Mouse (Mus musculus) heart, adult 11 months (tissue): ENCODE results near the gene Nrxn2.

Experiments used
- DNase-seq: peaks from one replicate; pipeline ENCODE4 v3.0.0; 2022

Gene Nrxn2

DNA sequence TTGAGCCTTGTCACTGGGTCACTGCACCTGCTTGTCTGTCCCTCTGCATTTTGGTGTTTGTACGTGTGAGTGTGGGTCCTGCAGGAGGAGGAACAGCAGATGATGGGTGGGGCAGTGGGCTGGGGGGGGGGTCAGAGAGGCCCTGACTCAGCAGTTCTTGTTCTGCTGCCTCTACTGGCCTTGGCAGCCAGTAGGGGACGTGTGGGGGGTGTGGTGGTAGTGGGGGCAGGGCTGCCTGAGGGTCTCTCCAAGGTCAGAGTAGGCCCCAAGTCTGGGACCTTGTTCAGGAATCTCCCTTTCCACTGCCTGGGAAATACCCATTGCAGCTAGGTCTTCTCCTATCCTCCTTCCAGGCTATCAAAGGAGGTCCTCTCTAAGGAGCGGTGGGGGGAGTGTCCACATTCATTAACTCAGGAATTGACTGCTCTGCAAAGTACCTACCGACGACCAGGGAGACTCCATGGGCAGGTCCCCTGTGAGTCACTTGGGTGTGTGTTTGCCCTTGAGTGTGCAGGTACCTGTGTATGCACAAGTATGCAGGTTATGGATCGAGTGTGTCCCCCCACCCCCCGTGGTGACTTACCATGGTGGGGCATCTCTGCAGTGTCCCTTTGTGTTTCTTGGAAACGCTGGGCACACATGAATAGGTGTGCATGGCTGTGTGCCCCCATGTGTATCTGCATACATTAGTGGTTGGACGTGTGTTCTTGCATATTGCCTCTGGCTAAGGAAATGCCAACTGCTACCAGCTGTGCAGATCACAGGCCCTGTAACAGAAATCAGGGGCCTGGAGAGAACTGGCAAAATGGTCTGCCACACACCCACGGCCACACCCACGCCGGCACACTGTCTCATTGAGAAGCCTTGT is 1.4 kb upstream of the Nrxn2 start:
- DNase-seq = peak; percentile 92

DNA sequence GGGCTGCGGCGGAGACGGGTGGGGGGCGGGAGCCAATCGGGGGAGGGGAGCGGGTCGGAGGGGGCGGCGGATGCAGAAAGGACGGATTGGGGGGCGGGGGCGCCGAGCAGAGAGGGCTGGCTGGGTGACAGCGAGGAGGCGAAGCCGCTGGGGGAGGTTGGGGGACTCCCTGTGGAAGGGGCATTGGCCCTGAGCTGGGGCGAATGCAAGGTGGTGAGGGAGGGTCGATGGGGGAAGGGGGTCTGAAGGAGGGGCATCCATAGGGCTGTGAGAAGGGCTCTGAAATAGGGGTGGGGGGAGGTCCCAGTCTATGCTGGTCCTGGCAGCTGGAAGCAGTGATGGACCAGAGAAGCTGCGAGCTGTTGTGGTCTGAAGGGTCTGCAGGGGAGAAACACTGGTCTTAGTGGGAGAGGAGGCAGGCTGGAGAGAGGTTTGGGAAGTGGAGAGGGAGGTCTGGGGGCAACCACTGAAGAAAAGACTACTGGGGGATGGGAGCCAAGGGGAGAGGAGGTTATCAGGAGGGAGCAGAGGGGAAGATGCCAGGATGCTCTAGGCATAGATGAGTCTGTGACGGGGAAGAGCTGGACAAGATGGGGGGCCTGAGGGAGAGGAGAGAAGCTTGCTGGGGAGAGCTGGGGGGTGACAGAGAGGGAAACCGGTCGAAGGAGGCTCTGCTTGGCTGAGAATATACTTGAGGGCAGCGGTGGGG is 607 bp downstream of the Nrxn2 start:
- no peak for DNase-seq

- DNase-seq = peak; percentile 90
These were observed 1.3 kb downstream of the Nrxn2 start for GRCm38 (mm10) chr19:6419805-6420310.

- DNase-seq = peak; percentile 89
These were observed 2.1 kb downstream of the Nrxn2 start for GRCm38 (mm10) chr19:6420481-6421210.

DNA sequence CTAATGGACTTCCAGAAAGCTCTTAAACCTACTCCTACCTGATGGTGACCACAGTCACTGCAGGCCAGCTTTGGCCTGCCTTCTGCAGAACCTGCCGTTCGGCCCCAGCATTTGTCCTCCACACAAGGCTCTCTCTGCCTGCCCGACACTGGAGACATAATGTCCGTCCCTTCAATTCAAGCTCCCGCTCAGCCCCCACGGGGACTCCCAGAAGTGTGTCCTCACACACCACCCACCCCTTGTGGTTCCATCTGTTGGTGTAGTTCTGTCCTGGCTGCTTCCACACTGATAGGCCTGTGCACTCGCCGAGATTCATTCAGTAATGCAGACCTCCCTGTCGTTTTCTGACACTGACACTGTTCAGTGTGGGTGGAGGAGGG is 2.7 kb downstream of the Nrxn2 start:
- no peak for DNase-seq

DNA sequence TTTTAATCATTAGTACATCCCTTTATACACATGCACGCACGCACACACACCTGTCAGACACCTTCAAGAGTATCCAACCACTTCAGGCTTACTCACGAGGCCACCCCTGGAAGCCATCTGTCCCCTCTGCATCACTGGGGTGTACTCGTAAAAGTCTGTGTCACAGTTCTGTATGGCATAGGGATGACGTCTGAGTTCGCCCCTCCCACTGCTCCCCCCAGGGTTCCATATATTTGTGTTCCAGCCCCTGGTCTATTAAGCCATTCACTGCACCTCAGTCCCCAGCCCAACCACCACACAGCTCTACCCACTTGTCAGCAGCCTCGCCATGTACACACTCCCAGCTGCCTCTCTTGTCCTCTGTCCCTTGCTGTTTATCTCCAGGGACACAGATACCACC is 3.5 kb downstream of the Nrxn2 start:
- peak; percentile 80 for DNase-seq

GRCm38 (mm10) chr19:6423241-6423640 is 4.7 kb downstream of the Nrxn2 start:
- DNase-seq = no peak

DNA sequence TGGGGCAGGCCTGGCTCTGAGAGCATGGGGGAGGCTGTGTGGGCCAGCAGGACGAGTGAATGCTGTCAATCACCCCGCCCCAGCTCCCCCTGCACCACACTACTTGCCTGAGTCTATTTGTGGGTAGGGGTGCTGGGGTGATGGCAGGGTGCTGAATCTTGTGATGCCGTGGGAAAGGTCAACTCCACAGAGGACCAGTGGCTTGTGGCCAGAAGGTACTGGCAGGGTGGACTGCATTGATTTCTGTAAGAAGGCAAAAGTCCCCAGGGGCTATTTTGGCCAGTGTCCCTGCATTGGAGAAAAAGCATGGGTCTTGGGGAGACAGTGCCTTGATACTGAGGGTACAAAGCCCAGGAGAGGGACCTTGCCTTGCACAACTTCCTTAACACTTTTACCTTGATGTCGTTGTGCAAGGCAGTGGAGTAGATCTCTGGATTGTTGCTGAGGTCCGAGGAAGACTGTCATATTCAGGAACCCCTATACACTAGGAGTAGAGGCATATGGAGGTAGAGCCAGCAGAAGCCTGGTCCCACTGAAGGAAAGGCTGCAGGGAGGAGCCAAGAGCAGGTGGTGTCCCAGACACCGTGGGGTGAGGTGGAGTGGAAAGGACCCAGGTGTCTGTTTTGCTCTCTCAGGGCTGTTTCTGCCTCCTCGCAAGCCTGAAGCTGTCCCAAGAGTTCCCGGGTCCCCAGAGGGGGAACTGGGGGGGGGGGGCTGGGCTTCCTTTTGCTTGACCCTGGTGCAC is 5.8 kb downstream of the Nrxn2 start:
- no peak for DNase-seq

DNA sequence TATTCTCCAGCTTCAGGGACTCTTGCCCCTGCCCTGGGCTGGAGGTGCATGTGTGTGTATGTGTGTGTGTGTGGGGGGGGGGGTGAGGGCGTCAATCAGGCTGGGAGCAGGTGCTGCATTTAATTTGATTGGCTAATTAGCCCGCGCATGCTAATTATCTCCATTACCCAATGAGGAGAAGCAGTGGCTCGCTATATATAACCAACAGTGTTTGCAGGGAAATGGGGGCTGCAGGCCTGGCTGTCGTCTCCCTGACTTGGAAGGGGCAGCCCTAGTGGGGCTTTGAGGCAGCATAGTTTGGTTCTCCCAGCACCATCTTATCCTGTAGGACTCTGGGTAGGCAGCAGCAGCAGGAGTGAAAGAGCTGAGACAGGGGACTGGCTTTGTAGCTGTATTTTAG is 7.1 kb downstream of the Nrxn2 start:
- no peak for DNase-seq

- DNase-seq = no peak
These were observed 8.4 kb downstream of the Nrxn2 start for GRCm38 (mm10) chr19:6426703-6427500.

- DNase-seq = no peak
These were observed 9.3 kb downstream of the Nrxn2 start for GRCm38 (mm10) chr19:6427653-6428434.

DNA sequence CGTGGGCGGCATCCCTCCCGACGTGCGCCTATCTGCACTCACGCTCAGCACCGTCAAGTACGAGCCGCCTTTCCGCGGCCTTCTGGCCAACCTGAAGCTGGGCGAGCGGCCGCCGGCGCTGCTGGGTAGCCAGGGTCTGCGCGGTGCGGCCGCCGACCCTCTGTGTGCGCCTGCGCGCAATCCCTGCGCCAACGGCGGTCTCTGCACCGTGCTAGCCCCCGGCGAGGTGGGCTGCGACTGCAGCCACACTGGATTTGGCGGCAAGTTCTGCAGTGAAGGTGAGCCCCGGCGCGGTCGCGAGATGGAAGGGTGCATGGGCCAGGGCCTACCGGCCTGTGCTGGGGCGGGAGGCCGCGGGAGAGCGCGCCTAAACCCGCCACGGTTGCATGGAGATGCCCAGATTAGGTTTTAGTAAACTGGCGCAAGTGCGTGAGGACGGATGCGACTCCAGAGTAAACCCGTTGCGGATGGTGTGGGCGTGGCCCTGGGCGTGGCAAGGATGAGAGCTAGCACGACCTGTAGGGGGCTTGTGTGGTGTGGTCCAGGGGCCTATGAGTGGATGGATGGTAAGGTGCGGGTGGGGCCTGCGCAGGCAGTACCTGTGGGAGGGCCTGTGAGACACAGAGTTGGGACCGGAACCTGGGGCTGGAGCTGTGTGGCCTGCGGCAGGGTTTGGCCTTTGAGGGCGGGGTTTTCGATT is 10.1 kb downstream of the Nrxn2 start:
- DNase-seq = no peak

- DNase-seq = no peak
These were observed 24.5 kb downstream of the Nrxn2 start for GRCm38 (mm10) chr19:6443016-6443415.

DNA sequence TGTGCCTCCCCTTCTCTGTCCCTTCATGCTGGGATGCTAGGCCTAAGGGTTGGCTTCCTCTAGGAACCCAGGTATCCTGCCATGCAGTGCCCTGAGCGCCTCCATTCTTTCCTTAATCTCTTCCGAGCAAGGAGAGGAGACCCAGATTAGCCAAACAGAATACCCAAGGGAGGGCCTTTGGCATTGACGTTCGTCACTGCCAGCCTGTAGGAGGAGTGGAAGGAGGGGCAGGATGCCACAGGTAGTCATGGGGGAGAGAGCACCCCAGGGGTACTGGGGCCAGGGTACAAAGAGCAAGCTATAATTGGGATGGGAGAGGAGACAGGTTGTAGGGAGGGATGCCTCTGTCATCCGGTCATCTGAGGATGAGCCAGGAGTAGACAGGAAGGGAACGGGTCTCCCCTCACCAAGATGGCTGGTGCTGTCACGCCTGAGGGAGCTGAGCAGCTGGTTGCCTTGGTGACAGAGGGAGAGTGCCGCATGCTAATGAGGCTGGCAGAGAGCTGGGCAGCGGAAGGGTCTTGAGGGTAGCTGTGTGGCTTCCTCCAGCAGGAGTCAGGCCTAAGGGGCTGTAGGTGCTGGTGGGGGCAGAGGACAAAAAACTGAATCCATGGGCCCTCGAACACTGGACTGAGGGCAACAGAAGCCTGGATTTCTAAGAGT is 27.4 kb downstream of the Nrxn2 start:
- DNase-seq = no peak

- DNase-seq = no peak
These were observed 28.4 kb downstream of the Nrxn2 start for GRCm38 (mm10) chr19:6446736-6447437.

DNA sequence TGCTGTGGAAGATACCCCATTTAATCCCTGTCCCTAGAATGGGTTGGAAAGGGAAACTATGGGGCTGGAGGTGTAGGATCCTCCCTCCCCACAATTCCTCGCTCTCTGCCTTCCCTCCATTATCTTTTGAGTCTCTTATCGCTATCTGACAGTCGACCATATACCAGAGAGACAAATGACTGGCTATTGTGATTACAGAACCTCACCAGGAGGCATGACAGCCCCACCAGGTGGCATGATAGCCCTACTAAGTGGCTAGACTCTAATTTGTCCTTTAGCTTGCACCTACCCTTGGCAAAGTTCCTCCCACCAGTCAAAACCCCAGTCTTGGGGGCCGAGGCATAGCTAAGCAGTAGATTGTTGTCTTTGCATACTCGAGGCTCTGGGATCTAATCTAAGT is 30.2 kb downstream of the Nrxn2 start:
- DNase-seq = peak; percentile 88

DNA sequence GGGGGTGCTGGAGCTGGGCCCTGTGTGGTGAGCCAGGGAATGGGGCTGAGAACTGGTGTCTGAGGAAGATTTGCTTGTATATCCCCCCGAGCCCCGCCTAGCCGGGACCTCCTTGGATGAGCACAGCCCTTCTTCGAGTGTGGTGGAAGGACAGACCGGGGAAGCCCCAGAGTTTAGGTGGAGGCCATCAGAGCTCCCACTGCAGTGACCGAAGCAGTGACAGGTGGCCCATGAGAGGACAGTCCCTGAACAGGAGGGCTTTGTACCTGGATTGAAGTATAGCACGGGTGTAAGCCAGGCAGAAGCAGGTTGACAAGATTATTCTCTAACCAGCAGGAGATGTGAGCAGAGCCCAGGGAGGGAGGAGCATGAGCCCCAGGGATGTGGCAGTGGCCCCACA is 31.3 kb downstream of the Nrxn2 start:
- peak; percentile 90 for DNase-seq

GRCm38 (mm10) chr19:6452030-6452494 is 33.5 kb downstream of the Nrxn2 start:
- peak; percentile 99 for DNase-seq
